Mouse (Mus musculus): ENCODE results near the gene Tmem115. TPM values are rescaled to one million over a fixed set of nuclear protein-coding genes. Genes with fewer than 3 reads are reported as not detected.
"Not testable (repeated sequence)": the region's sequence is repeated elsewhere in the genome, so short reads cannot be mapped to it uniquely, and the experiment has no call there.

The Tmem115 gene
- polyA plus RNA-seq, 1 experiment from 2014 or later = 44.6 TPM

- peak overlapping the region; percentile 95; the same call in 1 of the 2 replicates for H3K9ac ChIP-seq (ENCODE audit: low read length)
Observed at GRCm38 (mm10) chr9:107570845-107571244, 37.1 kb downstream of the Tmem115 start.

GRCm38 (mm10) chr9:107571534-107572326 lies 38.0 kb downstream of the Tmem115 start:
- 96% methylated on average over 22 of the region's 22 CpGs for WGBS
- peaks cover 37% of the 10 kb centered on the region for H3K4me1 ChIP-seq (ENCODE audit: control insufficient read depth, insufficient read depth, low read length)
- ATAC-seq (ENCODE audit: low FRiP score) (no peak), DNase-seq (ENCODE audit: low spot score, missing footprints) (no peak)
- H3K36me3 ChIP-seq (ENCODE audit: control insufficient read depth, insufficient read depth, low read length) = peaks cover 24% of the 10 kb centered on the region
- no peak overlapping the region for H3K27ac ChIP-seq (ENCODE audit: low read depth, low read length)
- H3K9ac ChIP-seq (ENCODE audit: low read length) = no peak overlapping the region
- no peak overlapping the region for H3K4me2 ChIP-seq
- no peaks in the 10 kb centered on the region for H3K27me3 ChIP-seq (ENCODE audit: control insufficient read depth, insufficient read depth, low read length)
- H3K9me3 ChIP-seq (ENCODE audit: control insufficient read depth, low read length) = no peaks in the 10 kb centered on the region; the same call in 1 of the 2 replicates
- 0 out of 2 replicates have a peak overlapping the region, but pooled peaks have one; percentile 0 for H3K4me3 ChIP-seq (ENCODE audit: low read depth, low read length)

More at GRCm38 (mm10) chr9:107570845-107571244, 37.1 kb downstream of the Tmem115 start:
- WGBS = 96% methylated on average over 21 of the region's 21 CpGs
- Histone ChIP-seq H3K9me3 (ENCODE audit: control insufficient read depth, low read length) (no peaks in the 10 kb centered on the region; the same call in 1 of the 2 replicates), H3K36me3 (ENCODE audit: control insufficient read depth, insufficient read depth, low read length) (peaks cover 24% of the 10 kb centered on the region), H3K4me1 (ENCODE audit: control insufficient read depth, insufficient read depth, low read length) (peaks cover 33% of the 10 kb centered on the region), H3K27ac (ENCODE audit: low read depth, low read length) (no peak overlapping the region), H3K27me3 (ENCODE audit: control insufficient read depth, insufficient read depth, low read length) (no peaks in the 10 kb centered on the region), H3K4me2 (peak overlapping the region; percentile 60; the same call in 1 of the 2 replicates), H3K4me3 (ENCODE audit: low read depth, low read length) (0 out of 2 replicates have a peak overlapping the region, but pooled peaks have one; percentile 0)
- DNase-seq (ENCODE audit: low spot score, missing footprints) = no peak
- no peak for ATAC-seq (ENCODE audit: low FRiP score)

GRCm38 (mm10) chr9:107572327-107572662 lies 38.5 kb downstream of the Tmem115 start:
- no peak overlapping the region for H3K27ac ChIP-seq (ENCODE audit: low read depth, low read length)
- H3K4me2 ChIP-seq = no peak overlapping the region
- H3K9me3 ChIP-seq (ENCODE audit: control insufficient read depth, low read length) = no peaks in the 10 kb centered on the region; the same call in 1 of the 2 replicates
- DNase-seq (ENCODE audit: low spot score, missing footprints) (no peak), ATAC-seq (ENCODE audit: low FRiP score) (no peak)
- H3K27me3 ChIP-seq (ENCODE audit: control insufficient read depth, insufficient read depth, low read length) = no peaks in the 10 kb centered on the region
- no peak overlapping the region for H3K4me3 ChIP-seq (ENCODE audit: low read depth, low read length)
- H3K4me1 ChIP-seq (ENCODE audit: control insufficient read depth, insufficient read depth, low read length) = peaks cover 37% of the 10 kb centered on the region
- peaks cover 24% of the 10 kb centered on the region for H3K36me3 ChIP-seq (ENCODE audit: control insufficient read depth, insufficient read depth, low read length)
- H3K9ac ChIP-seq (ENCODE audit: low read length) = no peak overlapping the region
- WGBS = 94% methylated on average over 2 of the region's 2 CpGs

GRCm38 (mm10) chr9:107573774-107574173 lies 40.0 kb downstream of the Tmem115 start:
- ATAC-seq (ENCODE audit: low FRiP score); H3K4me3 ChIP-seq (ENCODE audit: low read depth, low read length); H3K27ac ChIP-seq (ENCODE audit: low read depth, low read length); H3K9ac ChIP-seq (ENCODE audit: low read length); H3K9me3 ChIP-seq (ENCODE audit: control insufficient read depth, low read length); H3K27me3 ChIP-seq (ENCODE audit: control insufficient read depth, insufficient read depth, low read length); DNase-seq (ENCODE audit: low spot score, missing footprints); H3K4me2 ChIP-seq: not testable (repeated sequence)
- H3K36me3 ChIP-seq (ENCODE audit: control insufficient read depth, insufficient read depth, low read length) = peaks cover 24% of the 10 kb centered on the region
- peaks cover 29% of the 10 kb centered on the region for H3K4me1 ChIP-seq (ENCODE audit: control insufficient read depth, insufficient read depth, low read length)
- 80% methylated on average over 6 of the region's 6 CpGs for WGBS

- Histone ChIP-seq H3K9ac (ENCODE audit: low read length) (no peak overlapping the region), H3K4me3 (ENCODE audit: low read depth, low read length) (no peak overlapping the region), H3K27me3 (ENCODE audit: control insufficient read depth, insufficient read depth, low read length) (no peaks in the 10 kb centered on the region), H3K9me3 (ENCODE audit: control insufficient read depth, low read length) (no peaks in the 10 kb centered on the region; the same call in 1 of the 2 replicates), H3K36me3 (ENCODE audit: control insufficient read depth, insufficient read depth, low read length) (peaks cover 24% of the 10 kb centered on the region), H3K4me2 (no peak overlapping the region), H3K4me1 (ENCODE audit: control insufficient read depth, insufficient read depth, low read length) (peaks cover 26% of the 10 kb centered on the region), H3K27ac (ENCODE audit: low read depth, low read length) (no peak overlapping the region; the same call in 1 of the 2 replicates)
- DNase-seq (ENCODE audit: low spot score, missing footprints) = no peak
- no peak for ATAC-seq (ENCODE audit: low FRiP score)
- 88% methylated on average over 14 of the region's 14 CpGs for WGBS
Observed at GRCm38 (mm10) chr9:107575579-107576356, 42.0 kb downstream of the Tmem115 start.

GRCm38 (mm10) chr9:107576357-107577107 lies 42.8 kb downstream of the Tmem115 start, which contains the start of gene Hyal1:
Gene Hyal1, plus strand, starts transcription at chr9:107576927.
- Histone ChIP-seq H3K4me2 (peak within 1 kb of the TSS; percentile 51), H3K27ac (ENCODE audit: low read depth, low read length) (peak within 1 kb of the TSS; percentile 20), H3K9ac (ENCODE audit: low read length) (peak within 1 kb of the TSS; percentile 36), H3K9me3 (ENCODE audit: control insufficient read depth, low read length) (no peaks in the 10 kb centered on the region; the same call in 1 of the 2 replicates), H3K27me3 (ENCODE audit: control insufficient read depth, insufficient read depth, low read length) (no peaks in the 10 kb centered on the region), H3K4me1 (ENCODE audit: control insufficient read depth, insufficient read depth, low read length) (peaks cover 26% of the 10 kb centered on the region), H3K4me3 (ENCODE audit: low read depth, low read length) (peak within 1 kb of the TSS; percentile 33), H3K36me3 (ENCODE audit: control insufficient read depth, insufficient read depth, low read length) (peaks cover 20% of the 10 kb centered on the region)
- ATAC-seq (ENCODE audit: low FRiP score) (peak; percentile 83), DNase-seq (ENCODE audit: low spot score, missing footprints) (peak; percentile 93)
- 29% methylated on average over 16 of the region's 16 CpGs for WGBS

- H3K4me1 ChIP-seq (ENCODE audit: control insufficient read depth, insufficient read depth, low read length) = peaks cover 24% of the 10 kb centered on the region
- no peak overlapping the region for H3K9ac ChIP-seq (ENCODE audit: low read length)
- no peak overlapping the region for H3K4me3 ChIP-seq (ENCODE audit: low read depth, low read length)
- H3K27me3 ChIP-seq (ENCODE audit: control insufficient read depth, insufficient read depth, low read length) = no peaks in the 10 kb centered on the region
- DNase-seq (ENCODE audit: low spot score, missing footprints) (no peak), ATAC-seq (ENCODE audit: low FRiP score) (no peak)
- H3K36me3 ChIP-seq (ENCODE audit: control insufficient read depth, insufficient read depth, low read length) = peaks cover 6% of the 10 kb centered on the region
- no peaks in the 10 kb centered on the region; the same call in 1 of the 2 replicates for H3K9me3 ChIP-seq (ENCODE audit: control insufficient read depth, low read length)
- H3K27ac ChIP-seq (ENCODE audit: low read depth, low read length) = no peak overlapping the region
- no peak overlapping the region for H3K4me2 ChIP-seq
- 92% methylated on average over 10 of the region's 10 CpGs for WGBS
Observed at GRCm38 (mm10) chr9:107577871-107578270, 44.1 kb downstream of the Tmem115 start.

- no peaks in the 10 kb centered on the region; the same call in 1 of the 2 replicates for H3K9me3 ChIP-seq (ENCODE audit: control insufficient read depth, low read length)
- H3K36me3 ChIP-seq (ENCODE audit: control insufficient read depth, insufficient read depth, low read length) = no peaks in the 10 kb centered on the region
- no peak for ATAC-seq (ENCODE audit: low FRiP score)
- H3K4me2 ChIP-seq = no peak within 1 kb of the TSS
- H3K4me1 ChIP-seq (ENCODE audit: control insufficient read depth, insufficient read depth, low read length) = peaks cover 24% of the 10 kb centered on the region
- H3K9ac ChIP-seq (ENCODE audit: low read length) = no peak within 1 kb of the TSS
- H3K4me3 ChIP-seq (ENCODE audit: low read depth, low read length) = no peak within 1 kb of the TSS
- no peak within 1 kb of the TSS for H3K27ac ChIP-seq (ENCODE audit: low read depth, low read length)
- WGBS = 85% methylated on average over 3 of the region's 3 CpGs
- H3K27me3 ChIP-seq (ENCODE audit: control insufficient read depth, insufficient read depth, low read length) = no peaks in the 10 kb centered on the region
- no peak for DNase-seq (ENCODE audit: low spot score, missing footprints)
Observed at GRCm38 (mm10) chr9:107578587-107578986, 44.8 kb downstream of the Tmem115 start, which contains the start of gene Naa80. Gene Naa80, plus strand, starts transcription at chr9:107578887.

All from midbrain, embryonic 11.5 days (tissue).